Mouse (Mus musculus) Patski (cell line): Measurements from ENCODE around the gene Rpl36a. TPM values are rescaled to one million over a fixed set of nuclear protein-coding genes. Genes with fewer than 3 reads are reported as not detected.

Experiments
- ATAC-seq: fragments of 100-300 bp; one replicate; pipeline ENCODE4 v1.8.0; 2021
- CTCF ChIA-PET: fragments of 350-600 bp; sonication (Branson Sonifier 250); formaldehyde crosslinking; loops from one replicate; lab custom pipeline; 2022; ENCODE audit warnings: inconsistent platforms; lab: Charles Lee
- POLR2A ChIA-PET: fragments of 350-600 bp; sonication (Branson Sonifier 250); formaldehyde crosslinking; loops from one replicate; lab custom pipeline; 2022; ENCODE audit warnings: antibody characterized with exemption, inconsistent platforms; lab: Charles Lee
- DNase-seq: peaks from one replicate; pipeline ENCODE4 v3.0.0-alpha.2; 2011; ENCODE audit warnings: low read depth, low spot score
- H3K27me3 ChIP-seq: fragments of 371-371 bp; one replicate; pipeline ENCODE4 v1.5.1; 2021
- CTCF ChIP-seq: fragments of 100-300 bp; IDR thresholded peaks from one replicate; pipeline ENCODE4 v1.5.1; 2021
- in situ Hi-C: fragments of 300-500 bp; cut with MboI; formaldehyde crosslinking; loops from 3 replicates; pipeline ENCODE4 v1.11.1; 2018; ENCODE audit warnings: low pct_unique_long_range_greater_than_20kb, mixed read lengths
- polyA plus RNA-seq: library from polyadenylated mRNA; unstranded; gene quantifications from one replicate; pipeline ENCODE4 v1.2.3, GENCODE M21; 2021

The Rpl36a gene
- polyA plus RNA-seq, 1 experiment from 2014 or later, result 555 TPM

GRCm38 (mm10) chrX:134599922-134600565 is 14.6 kb downstream of the Rpl36a start:
- TF ChIP-seq CTCF, result no peak
- CTCF ChIA-PET, result interaction anchor here (1.1 to 2.0 kb wide), 5 partner anchors 9 to 59 kb away, joined by 3 to 9 read pairs (median 5); partner anchors contain the start of gene Rpl36a
- no peak for DNase-seq
- peak; percentile 23 for ATAC-seq
- in situ Hi-C loops, result no loop called here
- POLR2A ChIA-PET, result interaction anchor here (0.5 to 1.3 kb wide), 4 partner anchors 9 to 411 kb away, joined by 3 to 5 read pairs (median 3); partner anchors contain the start of gene Rpl36a
- peaks cover 7% of the 10 kb centered on the region for H3K27me3 ChIP-seq

- in situ Hi-C loops, result no loop called here
- no peak for TF ChIP-seq CTCF
- ChIA-PET CTCF (interaction anchor here (1.1 to 2.0 kb wide), 5 partner anchors 8 to 60 kb away, joined by 3 to 9 read pairs (median 5); partner anchors contain the start of gene Rpl36a), POLR2A (interaction anchor here (1.1 to 1.3 kb wide), 3 partner anchors 10 to 15 kb away, joined by 3 to 5 read pairs (median 3); partner anchors contain the start of gene Rpl36a)
- H3K27me3 ChIP-seq, result peaks cover 7% of the 10 kb centered on the region
- DNase-seq (peak; percentile 86), ATAC-seq (peak; percentile 91)
Observed at GRCm38 (mm10) chrX:134600659-134601379, 15.4 kb downstream of the Rpl36a start, which contains the start of the genes Gla and Hnrnph2. Gene Gla (minus strand): TSS chrX:134601125. Gene Hnrnph2 (plus strand): TSS chrX:134601179.

- ATAC-seq (peak; percentile 17), DNase-seq (no peak)
- peaks cover 7% of the 10 kb centered on the region for H3K27me3 ChIP-seq
- CTCF ChIA-PET, result interaction anchor here (1.7 to 2.0 kb wide), 2 partner anchors 14 to 16 kb away, joined by 8 to 9 read pairs; partner anchors contain the start of gene Rpl36a
- in situ Hi-C loops, result no loop called here
- POLR2A ChIA-PET, result no interaction called here
- no peak for TF ChIP-seq CTCF
Observed at GRCm38 (mm10) chrX:134601380-134602120, 16.1 kb downstream of the Rpl36a start.

- CTCF ChIA-PET, result interaction anchor here (1.7 kb wide), 1 partner anchor 9 kb away, joined by 5 read pairs; no protein-coding TSS in a partner anchor
- H3K27me3 ChIP-seq, result peaks cover 2% of the 10 kb centered on the region
- ATAC-seq, result no peak
- no peak for DNase-seq
- in situ Hi-C loops, result no loop called here
- POLR2A ChIA-PET, result no interaction called here
- peak; percentile 34 for TF ChIP-seq CTCF
Observed at GRCm38 (mm10) chrX:134609472-134609871, 24.0 kb downstream of the Rpl36a start.

- ATAC-seq (no peak), DNase-seq (no peak)
- ChIA-PET POLR2A (no interaction called here), CTCF (no interaction called here)
- no peak for TF ChIP-seq CTCF
- in situ Hi-C loops, result no loop called here
- H3K27me3 ChIP-seq, result no peaks in the 10 kb centered on the region
Observed at GRCm38 (mm10) chrX:134610984-134611383, 25.5 kb downstream of the Rpl36a start.

GRCm38 (mm10) chrX:134612285-134612959 is 27.0 kb downstream of the Rpl36a start:
- CTCF ChIA-PET, result interaction anchor here (1.3 kb wide), 1 partner anchor 27 kb away, joined by 4 read pairs; the partner anchor contains the start of gene Rpl36a
- ATAC-seq (peak; percentile 46), DNase-seq (no peak)
- in situ Hi-C loops, result no loop called here
- POLR2A ChIA-PET, result no interaction called here
- TF ChIP-seq CTCF, result no peak
- peaks cover 5% of the 10 kb centered on the region for H3K27me3 ChIP-seq

GRCm38 (mm10) chrX:134614306-134614705 is 28.9 kb downstream of the Rpl36a start:
- in situ Hi-C loops, result no loop called here
- CTCF ChIA-PET, result interaction anchor here (1.0 to 1.5 kb wide), 2 partner anchors 10 to 115 kb away, joined by 3 to 6 read pairs; no protein-coding TSS in a partner anchor
- POLR2A ChIA-PET, result no interaction called here
- no peak for DNase-seq
- ATAC-seq, result no peak
- peaks cover 5% of the 10 kb centered on the region for H3K27me3 ChIP-seq
- TF ChIP-seq CTCF, result peak; percentile 52

- DNase-seq, result no peak
- POLR2A ChIA-PET, result no interaction called here
- peaks cover 14% of the 10 kb centered on the region for H3K27me3 ChIP-seq
- no peak for TF ChIP-seq CTCF
- ATAC-seq, result no peak
- in situ Hi-C loops, result no loop called here
- CTCF ChIA-PET, result no interaction called here
Observed at GRCm38 (mm10) chrX:134619695-134620094, 34.2 kb downstream of the Rpl36a start.

GRCm38 (mm10) chrX:134620254-134620865 is 34.9 kb downstream of the Rpl36a start:
- ChIA-PET CTCF (interaction anchor here (1.2 kb wide), 1 partner anchor 11 kb away, joined by 3 read pairs; no protein-coding TSS in a partner anchor), POLR2A (no interaction called here)
- no peak for TF ChIP-seq CTCF
- DNase-seq (no peak), ATAC-seq (no peak)
- H3K27me3 ChIP-seq, result peaks cover 14% of the 10 kb centered on the region
- in situ Hi-C loops, result no loop called here
